Mouse (Mus musculus) retina, postnatal 1 day (tissue): Measurements from ENCODE around the gene Aimp2.

Source experiments
- DNase-seq: peaks from one replicate; pipeline ENCODE4 v3.0.0-alpha.2; 2012

The Aimp2 gene

DNA sequence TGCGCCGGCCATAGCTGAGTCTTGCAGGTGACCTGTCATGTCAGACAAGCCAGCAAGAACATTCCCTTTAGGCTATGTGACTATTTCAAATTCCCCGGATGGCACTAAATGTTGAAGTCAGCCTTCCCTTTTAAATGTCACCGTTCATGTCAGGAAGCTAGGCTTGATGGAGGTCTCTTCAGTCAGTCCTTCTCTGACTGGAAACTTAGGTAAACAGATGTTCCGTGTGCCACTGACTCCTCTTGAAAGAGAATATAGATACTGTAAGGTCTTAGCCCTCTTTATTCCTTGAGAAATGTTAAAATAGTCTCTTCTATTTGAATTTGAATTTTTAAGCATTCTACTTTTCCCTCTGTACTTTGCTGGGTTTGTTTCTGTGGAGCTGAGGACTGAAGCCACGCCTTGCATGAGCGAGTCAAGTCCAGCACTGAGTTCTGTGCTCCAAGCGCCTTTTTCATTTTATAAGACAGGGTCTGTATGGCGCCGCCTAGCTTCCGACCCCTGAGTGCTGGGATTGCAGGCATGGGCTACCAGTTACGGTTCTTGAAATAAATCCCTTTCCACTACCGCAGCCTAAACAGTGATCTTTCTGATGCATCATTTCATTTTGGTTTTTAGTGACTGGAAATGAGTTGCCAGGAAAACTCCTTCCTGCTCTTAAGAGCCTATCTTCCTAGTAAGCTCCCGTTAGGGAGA, 11.9 kb downstream of the Aimp2 start, which contains the start of gene Ankrd61:
Ankrd61 (minus strand) TSS at position 51 of the 696 bp plus-strand sequence.
- no peak for DNase-seq

DNA sequence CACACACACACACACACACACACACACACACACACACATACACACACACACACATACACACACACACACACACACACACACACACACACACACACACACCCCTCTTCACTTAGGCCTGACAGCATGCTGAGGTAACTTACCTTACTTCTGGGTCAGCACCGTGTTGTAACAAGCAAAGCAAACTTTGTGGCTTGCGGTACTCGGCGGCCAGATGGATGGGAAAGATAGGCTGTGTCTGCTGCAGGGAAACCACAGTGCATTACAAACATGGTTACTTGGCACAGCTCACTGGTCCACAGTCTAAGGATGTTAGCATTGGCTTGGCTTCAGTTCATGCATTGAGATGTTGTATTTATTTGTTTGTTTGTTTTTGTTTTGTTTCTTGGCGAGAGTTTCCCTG, 16.3 kb downstream of the Aimp2 start:
- no peak for DNase-seq

DNA sequence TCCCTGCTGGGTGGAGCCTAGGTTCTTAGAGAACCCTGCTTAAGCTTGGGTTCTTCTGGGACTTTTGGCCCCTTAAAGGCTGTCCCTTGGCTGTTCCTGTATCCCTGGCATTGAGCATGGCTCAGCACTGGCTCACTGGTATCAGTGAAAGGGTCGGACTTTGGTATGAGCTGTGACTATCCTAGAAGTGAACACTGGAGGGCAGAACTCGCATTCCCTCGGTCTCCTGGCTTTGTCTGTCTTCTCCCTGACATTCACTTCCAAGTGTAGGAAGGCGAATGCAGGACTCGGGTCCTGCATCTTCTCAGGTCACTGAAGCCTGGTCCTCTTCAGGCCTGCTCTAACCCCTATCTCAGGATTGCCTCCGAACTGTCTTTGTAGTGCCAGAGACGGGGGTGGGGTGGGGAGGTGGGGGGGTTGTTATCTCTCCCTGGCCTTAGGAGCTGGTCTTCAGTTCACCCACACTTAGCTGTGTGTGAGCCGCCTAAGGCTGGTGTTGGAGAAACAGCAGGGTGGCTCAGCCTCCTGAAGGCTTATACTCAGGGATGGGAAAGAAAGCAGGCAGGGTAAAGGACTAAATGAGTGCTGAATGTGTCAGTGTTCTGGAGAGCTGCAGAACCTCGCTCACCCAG, 17.3 kb downstream of the Aimp2 start:
- no peak for DNase-seq

DNA sequence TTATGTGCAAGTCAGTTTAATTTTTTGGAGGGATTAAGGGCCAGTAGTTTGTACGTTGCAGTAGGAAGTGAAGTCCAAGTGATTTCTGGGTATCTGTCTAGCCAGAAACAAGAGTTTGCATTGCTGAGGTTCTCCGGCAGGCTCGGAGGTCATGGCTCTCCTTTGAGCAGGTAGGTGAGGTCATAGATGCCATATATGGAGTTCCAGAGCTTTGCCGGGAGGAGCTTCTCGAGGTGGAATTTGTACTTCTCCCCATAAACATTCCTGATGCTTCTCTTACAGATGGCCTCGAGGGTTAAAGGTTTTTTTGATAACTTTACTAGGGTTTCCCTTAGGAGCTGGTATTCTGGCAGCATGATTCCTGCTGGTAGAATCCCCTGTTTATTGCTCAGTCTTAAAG, 18.9 kb downstream of the Aimp2 start:
- DNase-seq: no peak

DNA sequence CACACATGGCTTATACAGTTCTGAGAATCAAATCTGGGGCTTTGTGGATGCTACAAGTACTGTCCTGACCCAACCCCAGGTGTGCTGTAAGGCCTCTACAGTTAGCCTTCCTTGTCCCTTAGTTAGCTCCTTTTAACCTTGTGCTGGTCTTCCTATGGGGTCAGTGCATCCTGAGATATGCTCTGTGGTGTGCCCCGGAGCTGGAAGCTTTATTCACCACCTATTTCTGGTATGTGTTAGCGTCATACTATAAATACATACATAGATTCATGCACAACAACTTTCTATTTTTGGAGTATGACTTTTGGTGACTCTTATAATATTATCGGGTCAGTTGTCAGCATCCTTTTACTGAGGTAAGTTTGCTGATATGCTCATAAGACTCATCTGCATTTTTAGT, 24.4 kb downstream of the Aimp2 start:
- DNase-seq: no peak

DNA sequence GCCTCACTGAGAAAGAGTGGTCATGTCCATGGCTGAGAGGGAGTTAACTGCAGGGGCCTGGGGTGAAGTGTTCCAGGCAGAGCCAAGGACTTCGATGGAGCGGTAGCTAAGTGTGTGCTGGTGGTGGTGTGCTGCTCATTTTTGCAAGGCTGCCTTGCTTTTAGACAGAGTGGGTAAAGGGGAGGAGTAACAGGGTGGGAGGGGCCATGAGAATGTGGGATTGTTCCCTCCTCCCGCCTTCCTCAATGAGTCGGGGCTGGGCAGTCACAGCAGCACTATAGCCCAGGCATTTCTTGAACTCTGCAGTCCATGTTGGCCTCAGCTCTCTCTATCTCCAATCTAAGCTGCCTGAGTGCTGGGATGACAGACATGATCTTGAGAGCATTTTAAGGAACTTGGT, 35.1 kb downstream of the Aimp2 start:
- DNase-seq: no peak

DNA sequence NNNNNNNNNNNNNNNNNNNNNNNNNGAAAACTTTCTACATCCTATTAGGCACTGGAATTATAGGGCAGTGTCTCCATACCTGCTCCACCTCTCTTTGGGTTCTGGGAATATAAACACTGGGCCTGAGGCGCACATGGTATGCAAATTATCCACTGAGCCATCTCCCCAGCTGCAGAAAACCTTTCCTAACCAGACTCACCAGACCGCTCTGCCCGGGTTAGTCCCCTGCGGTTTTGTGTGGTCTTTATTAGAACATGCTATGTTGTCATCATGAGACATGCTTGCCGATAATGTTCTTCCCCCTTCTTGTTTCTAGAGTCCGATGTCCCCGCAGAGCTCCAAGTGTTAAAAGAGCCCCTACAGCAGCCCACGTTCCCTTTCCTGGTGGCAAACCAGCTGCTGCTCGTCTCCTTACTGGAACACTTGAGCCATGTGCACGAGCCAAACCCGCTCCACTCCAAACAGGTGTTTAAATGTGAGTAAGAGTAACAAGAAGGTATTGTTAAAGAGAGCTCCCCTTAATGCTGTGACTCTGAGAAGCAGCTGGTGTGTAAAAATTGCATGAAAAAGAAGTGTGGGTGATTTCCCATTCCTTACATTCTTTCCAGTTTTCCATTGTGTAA, 38.0 kb downstream of the Aimp2 start:
- no peak for DNase-seq
